Mouse (Mus musculus) forebrain, embryonic 14.5 days (tissue): ENCODE results near the gene Gnrhr. TPM values are rescaled to one million over a fixed set of nuclear protein-coding genes. Genes with fewer than 3 reads are reported as not detected.

Source experiments
- ATAC-seq: fragments of 200-750 bp; cut with Nextera tagmentation; 2 replicates; pipeline ENCODE4 v1.8.0; 2017; ENCODE audit warnings: mild to moderate bottlenecking, moderate library complexity
- DNase-seq: peaks from one replicate; pipeline ENCODE4 v3.0.0-alpha.2; 2015; ENCODE audit warnings: low spot score
- H3K27ac ChIP-seq: fragments of 300-500 bp; sonication (generic); 2 replicates; pipeline ENCODE4 v1.5.1; 2014; ENCODE audit warnings: low read depth, mild to moderate bottlenecking, control low read depth, low read length, moderate library complexity
- H3K27me3 ChIP-seq: fragments of 300-500 bp; sonication (generic); replicated peaks from 2 replicates; pipeline ENCODE4 v1.6.1; 2014; ENCODE audit warnings: low read length, control low read depth, mixed read lengths; ENCODE audit not compliant: control insufficient read depth, insufficient read depth
- H3K36me3 ChIP-seq: fragments of 300-500 bp; sonication (generic); 2 replicates; pipeline ENCODE4 v1.6.1; 2014; ENCODE audit warnings: low read length, control low read depth; ENCODE audit not compliant: control insufficient read depth, insufficient read depth
- H3K4me1 ChIP-seq: fragments of 300-500 bp; sonication (generic); 2 replicates; pipeline ENCODE4 v1.6.1; 2014; ENCODE audit warnings: antibody characterized with exemption, low read length, control low read depth; ENCODE audit not compliant: control insufficient read depth, insufficient read depth
- H3K4me2 ChIP-seq: fragments of 300-500 bp; sonication (generic); 2 replicates; pipeline ENCODE4 v1.6.1; 2014; ENCODE audit warnings: mild to moderate bottlenecking, control low read depth, low read length
- H3K4me3 ChIP-seq: fragments of 300-500 bp; sonication (generic); 2 replicates; pipeline ENCODE4 v1.5.1; 2014; ENCODE audit warnings: low read depth, low read length, control low read depth
- H3K9ac ChIP-seq: fragments of 300-500 bp; sonication (generic); 2 replicates; pipeline ENCODE4 v1.6.1; 2014; ENCODE audit warnings: mild to moderate bottlenecking, low read length, control low read depth, moderate library complexity
- H3K9me3 ChIP-seq: fragments of 300-500 bp; sonication (generic); replicated peaks from 2 replicates; pipeline ENCODE4 v1.6.1; 2016; ENCODE audit warnings: low read length, control low read depth, mixed read lengths; ENCODE audit not compliant: control insufficient read depth
- WGBS: fragments of 180-500 bp; shearing (Covaris S2); extraction: QIAGEN DNeasy Blood & Tissue Kit; methylation state at CpG from one replicate; pipeline ENCODE4 v1.1.7; 2014; 5-methylcytosine and 5-hydroxymethylcytosine counted together
- polyA plus RNA-seq: library from polyadenylated mRNA; unstranded; fragments of >200 nt; fragmentation: Nextera tagmentation; extraction: Ambion mirVana; gene quantifications from 2 replicates; pipeline ENCODE4 v1.2.1, GENCODE M21; 2014

The Gnrhr gene
- polyA plus RNA-seq, 1 experiment from 2014 or later: not detected

DNA sequence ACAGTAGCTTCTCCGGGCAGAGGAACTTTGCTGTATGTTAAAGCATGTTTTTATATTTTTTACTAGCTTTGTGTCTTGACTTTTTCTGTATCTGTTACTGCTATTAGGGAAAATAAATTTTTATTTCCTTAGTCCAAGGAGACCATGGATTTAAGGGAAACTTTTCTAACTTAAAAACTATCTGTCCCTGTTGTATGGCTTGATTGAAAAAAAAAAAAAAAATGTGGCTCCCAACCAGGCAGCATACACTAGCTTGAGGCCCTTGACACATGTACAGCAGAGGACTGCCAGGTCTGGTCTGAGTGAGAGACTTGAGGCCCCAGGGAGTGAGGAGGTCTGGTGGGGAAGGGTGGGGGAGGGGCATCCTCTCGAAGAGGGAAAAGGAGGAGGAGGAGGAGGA lies 23.9 kb downstream of the Gnrhr start:
- Histone ChIP-seq H3K9ac (no peak overlapping the region), H3K4me2 (no peak overlapping the region), H3K4me3 (no peak overlapping the region), H3K36me3 (peaks cover 5% of the 10 kb centered on the region), H3K27ac (0 out of 2 replicates have a peak overlapping the region, but pooled peaks have one; percentile 95), H3K9me3 (no peaks in the 10 kb centered on the region), H3K4me1 (peaks cover 7% of the 10 kb centered on the region), H3K27me3 (no peaks in the 10 kb centered on the region)
- DNase-seq: peak; percentile 1
- ATAC-seq: no peak
- WGBS: 46% methylated on average over 2 of the region's 2 CpGs

DNA sequence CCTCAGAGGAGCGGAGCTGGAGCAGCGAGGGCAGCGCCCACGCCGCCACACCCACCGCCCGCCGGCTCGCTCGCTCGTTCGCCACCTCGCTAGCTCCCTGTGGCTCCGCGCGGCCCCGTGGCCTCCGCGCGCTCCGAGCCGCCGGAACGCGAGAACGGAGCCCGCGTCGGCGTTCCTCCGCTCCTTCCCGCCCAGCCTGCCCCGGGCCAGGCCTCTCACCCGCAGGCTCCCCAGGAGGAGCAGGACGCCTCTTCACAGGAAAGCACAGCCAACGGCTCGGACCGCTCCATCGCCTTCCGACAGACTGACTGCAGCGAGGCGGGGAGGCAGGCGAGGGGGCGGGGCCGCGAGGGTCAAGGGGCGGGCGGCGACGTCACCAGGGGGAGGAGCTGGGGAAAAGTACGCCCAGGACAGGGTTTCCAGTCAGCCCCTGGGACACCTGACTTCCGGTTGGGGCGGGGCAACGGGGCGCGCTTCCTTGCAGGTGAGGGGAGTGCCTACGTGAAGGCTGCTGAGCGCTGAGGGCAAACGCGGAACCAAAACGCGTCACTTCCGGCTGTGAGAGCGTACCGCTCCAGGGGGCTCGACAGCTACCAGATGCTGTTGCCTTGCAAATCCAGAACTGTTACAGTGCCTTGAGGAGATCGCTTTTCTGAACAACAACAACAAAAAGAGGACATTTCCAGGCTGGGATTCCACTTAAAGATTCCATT lies 25.1 kb downstream of the Gnrhr start, which contains the start of gene Uba6:
Gene Uba6 (minus strand): TSS at position 355 of the 713 bp plus-strand sequence.
- Histone ChIP-seq H3K36me3 (peaks cover 9% of the 10 kb centered on the region), H3K4me3 (peak within 1 kb of the TSS; percentile 86), H3K9ac (peak within 1 kb of the TSS; percentile 87), H3K9me3 (no peaks in the 10 kb centered on the region), H3K27ac (peak within 1 kb of the TSS; percentile 95), H3K4me1 (peaks cover 7% of the 10 kb centered on the region), H3K4me2 (peak within 1 kb of the TSS; percentile 77), H3K27me3 (no peaks in the 10 kb centered on the region)
- ATAC-seq (peak; percentile 99), DNase-seq (peak; percentile 99)
- under 1% methylated on average over 58 of the region's 67 CpGs for WGBS

DNA sequence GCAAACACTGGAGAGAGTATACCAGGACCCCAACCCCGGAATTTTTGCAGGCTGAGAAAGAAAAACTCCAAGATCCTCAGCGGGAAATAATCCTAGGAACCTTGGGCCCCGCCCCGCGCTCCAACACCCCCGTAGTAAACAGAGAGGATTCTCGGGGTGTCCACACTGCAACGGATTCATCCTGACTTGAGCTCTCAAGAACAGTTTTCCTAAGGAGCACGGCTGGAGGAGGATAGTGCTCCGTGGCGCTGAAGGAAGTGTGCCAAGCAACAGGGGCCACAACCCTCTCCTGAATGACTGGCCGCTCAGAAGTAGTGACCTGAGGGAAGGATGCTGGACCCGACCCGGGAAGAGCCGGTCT lies 25.6 kb downstream of the Gnrhr start:
- ATAC-seq (no peak), DNase-seq (no peak)
- Histone ChIP-seq H3K9ac (peak overlapping the region; percentile 87), H3K4me2 (peak overlapping the region; percentile 77), H3K27me3 (no peaks in the 10 kb centered on the region), H3K27ac (peak overlapping the region; percentile 95), H3K9me3 (no peaks in the 10 kb centered on the region), H3K4me1 (peaks cover 7% of the 10 kb centered on the region), H3K4me3 (peak overlapping the region; percentile 86), H3K36me3 (peaks cover 13% of the 10 kb centered on the region)
- 0% methylated on average over 15 of the region's 15 CpGs for WGBS

Other genes with a start within 250 kb of the Gnrhr start
- gene Cenpc1, start 132.3 kb downstream of the Gnrhr start, polyA plus RNA-seq: 36.3 and 43.2 TPM in 2 replicates
- gene Stap1, start 126.2 kb downstream of the Gnrhr start, polyA plus RNA-seq: 0.12 and 0.14 TPM in 2 replicates
- 18.9 and 25.9 TPM in 2 replicates for gene Uba6, start 25.1 kb downstream of the Gnrhr start, polyA plus RNA-seq
- gene Tmprss11c, start 91.4 kb upstream of the Gnrhr start, polyA plus RNA-seq: not detected in 2 replicates
- gene Tmprss11d, start 175.5 kb upstream of the Gnrhr start, polyA plus RNA-seq: not detected in 2 replicates